19 mouse cellular contexts compared by ENCODE assay signal in the genomic region with DNA sequence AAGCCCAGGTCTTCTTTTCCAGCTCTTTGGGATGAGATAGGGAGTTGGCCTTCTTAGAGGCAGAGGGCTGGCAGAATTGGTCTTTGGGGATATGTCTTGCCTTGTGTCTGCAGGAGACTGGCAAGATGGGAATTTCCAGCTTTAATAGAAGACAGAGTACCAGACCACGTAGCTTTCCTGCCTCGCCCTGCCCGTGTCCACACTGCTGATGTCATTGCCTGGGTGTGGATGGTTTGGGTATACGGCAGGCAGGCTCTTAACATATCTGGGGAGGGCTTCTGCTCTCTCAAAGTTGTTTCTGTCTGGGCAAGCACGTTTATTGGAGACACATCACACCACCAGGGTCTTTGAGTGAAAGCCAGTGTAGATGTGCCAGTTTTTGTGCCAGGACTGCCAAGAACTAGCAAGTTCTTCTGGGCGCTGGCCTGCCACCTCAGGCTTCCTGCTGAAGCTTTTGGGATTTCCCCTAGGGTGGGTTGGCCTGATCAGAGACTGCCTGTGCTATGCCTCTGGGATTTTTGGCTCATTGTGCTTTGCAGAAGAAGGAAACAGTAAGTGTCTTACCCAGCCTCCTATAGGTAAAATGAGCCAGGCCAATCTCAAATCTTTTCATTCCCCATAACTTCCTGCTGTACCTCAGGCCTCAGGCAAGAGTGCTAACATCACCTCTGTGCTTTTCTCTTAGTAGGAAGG. TPM values are rescaled to one million over a fixed set of nuclear protein-coding genes. Genes with fewer than 3 reads are reported as not detected.
DNase-seq lines count a peak whose midpoint lies in the region; TF ChIP-seq lines count a peak whose summit lies in the region.
"Had no signal": no experiment of that assay in that cellular context is flagged by ENCODE, and none has a peak within 500 bp of the region (broad histone marks: within the 10 kb centered on the region; RNA-seq: fewer than 3 reads in every experiment).

No protein-coding gene starts in this region.

- DNase-seq in adrenal gland, adult 2 months, result peak; percentile 16
- no peak for DNase-seq in adrenal gland, adult 18-20 months (ENCODE audit: low spot score in 2 of 2)
- DNase-seq in lung, postnatal 36 days, result peak; percentile 35
- no peak for DNase-seq in lung, postnatal 14 days
- peak; percentile 28 for DNase-seq in brain, embryonic 14.5 days (ENCODE audit: low read depth)
- no peak for DNase-seq in layer of hippocampus, postnatal 25 days (ENCODE audit: extremely low spot score in 1 of 2, low spot score in 1 of 2)
- DNase-seq in urinary bladder, postnatal 4 days (ENCODE audit: low spot score in 2 of 2), result no peak
- DNase-seq: cerebellum, adult 11 months; cerebellum, postnatal 25 days; kidney, postnatal 10 days; lung, embryonic 14.5 days; thymus, postnatal 36 days had no signal

- TF ChIP-seq CTCF in brain, embryonic 14.5 days (IDR thresholded peaks at IDR 0.05; ENCODE audit: borderline replicate concordance, extremely low read depth, insufficient read depth, insufficient read length), result no peak
- no peak for TF ChIP-seq CTCF in small intestine, adult 2 months (IDR thresholded peaks at IDR 0.05; ENCODE audit: extremely low read depth, insufficient read length, insufficient replicate concordance, low read depth, low read length)

- TF ChIP-seq POLR2A in brain, embryonic 14.5 days (IDR thresholded peaks at IDR 0.05; ENCODE audit: borderline replicate concordance, extremely low read depth, insufficient read depth, insufficient read length, poor library complexity, severe bottlenecking), result no peak
- no peak for TF ChIP-seq POLR2A in small intestine, adult 2 months (IDR thresholded peaks at IDR 0.05; ENCODE audit: low read depth, low read length)

- peaks cover 30% of the 10 kb centered on the region for H3K4me1 ChIP-seq in small intestine, adult 2 months (ENCODE audit: control insufficient read depth, insufficient read depth, insufficient read length, low read length)

- H3K27me3 ChIP-seq in small intestine, adult 2 months (ENCODE audit: control insufficient read depth, insufficient read depth, low read length), result no peaks in the 10 kb centered on the region

- H3K4me3 ChIP-seq in small intestine, adult 2 months (ENCODE audit: low read depth, low read length), result no peak overlapping the region
- H3K4me3 ChIP-seq: embryonic facial prominence, embryonic 10.5 days; forebrain, embryonic 15.5 days; hindbrain, embryonic 13.5 days; layer of hippocampus, adult 2 months; liver, embryonic 12.5 days; midbrain, embryonic 12.5 days had no signal

- H3K36me3 ChIP-seq in small intestine, adult 2 months (ENCODE audit: control insufficient read depth, insufficient read depth, low read length), result no peaks in the 10 kb centered on the region
- H3K36me3 ChIP-seq: embryonic facial prominence, embryonic 10.5 days; forebrain, embryonic 15.5 days; hindbrain, embryonic 13.5 days; liver, embryonic 12.5 days; midbrain, embryonic 12.5 days had no signal

- WGBS in small intestine, adult 2 months, result 33% methylated on average over 6 of the region's 6 CpGs

- H3K27ac ChIP-seq in small intestine, adult 2 months (ENCODE audit: insufficient read depth, low read depth, low read length), result peak overlapping the region; percentile 42
- H3K27ac ChIP-seq: embryonic facial prominence, embryonic 10.5 days; forebrain, embryonic 15.5 days; hindbrain, embryonic 13.5 days; layer of hippocampus, adult 2 months; liver, embryonic 12.5 days; midbrain, embryonic 12.5 days had no signal

RNA-seq across cellular contexts. Expression of a gene that starts 3.0 kb away (rescaled TPM):
- 1 to 10 TPM in 1 of 2 experiments, under 1 TPM in 1; 0.89 to 1.2 TPM for total RNA-seq in adrenal gland, adult 2 months (2021)
- 1.1 and 1.7 TPM in 2 replicates for polyA plus RNA-seq in adrenal gland, adult 2 months (2012; rRNA removed)
- total RNA-seq in adrenal gland, adult 18-20 months (2021), result 1 to 10 TPM in 1 of 2 experiments, under 1 TPM in 1; 0.60 to 1.6 TPM
- 0.16 and 0.34 TPM in 2 replicates for polyA plus RNA-seq in brain, embryonic 14.5 days (2012; rRNA removed)
- 1.7 and 2.2 TPM in 2 replicates for polyA plus RNA-seq in small intestine, adult 2 months (2012; rRNA removed)
- under 1 TPM; 0.10 to 0.19 TPM for total RNA-seq in layer of hippocampus, postnatal 25 days (2021)

RNA-seq across cellular contexts. Expression of a gene that starts 14.2 kb away (rescaled TPM):
- 1 to 10 TPM; 1.7 to 1.9 TPM for total RNA-seq in adrenal gland, adult 2 months (2021)
- 3.7 and 9.8 TPM in 2 replicates for polyA plus RNA-seq in adrenal gland, adult 2 months (2012; rRNA removed)
- 1 to 10 TPM; 1.8 to 2.5 TPM for total RNA-seq in adrenal gland, adult 18-20 months (2021)
- 0.78 and 0.92 TPM in 2 replicates for polyA plus RNA-seq in brain, embryonic 14.5 days (2012; rRNA removed)
- polyA plus RNA-seq in small intestine, adult 2 months (2012; rRNA removed), result 67.6 and 210 TPM in 2 replicates
- 1 to 10 TPM; 1.2 to 1.6 TPM for total RNA-seq in layer of hippocampus, postnatal 25 days (2021)

RNA-seq across cellular contexts. Expression of a gene that starts 46.7 kb away (rescaled TPM):
- total RNA-seq in adrenal gland, adult 2 months (2021), result 10 to 100 TPM; 50.7 to 63.2 TPM
- polyA plus RNA-seq in adrenal gland, adult 2 months (2012; rRNA removed), result 5.5 and 6.2 TPM in 2 replicates
- 10 to 100 TPM; 41.4 to 58.1 TPM for total RNA-seq in adrenal gland, adult 18-20 months (2021)
- polyA plus RNA-seq in brain, embryonic 14.5 days (2012; rRNA removed), result 9.5 and 12.7 TPM in 2 replicates
- polyA plus RNA-seq in small intestine, adult 2 months (2012; rRNA removed), result 2.2 and 4.7 TPM in 2 replicates
- 10 to 100 TPM; 73.2 to 77.0 TPM for total RNA-seq in layer of hippocampus, postnatal 25 days (2021)

Comparison
In these comparisons a context has a peak if more than half of its experiments do, and no peak if none do; other contexts are left out.
1. DNase-seq: peak in adrenal gland, adult 2 months (single experiment), lung, postnatal 36 days (single experiment) and brain, embryonic 14.5 days (single experiment); none in adrenal gland, adult 18-20 months (0 of 2), lung, postnatal 14 days (single experiment), layer of hippocampus, postnatal 25 days (0 of 2) and urinary bladder, postnatal 4 days (0 of 2).